Mouse (Mus musculus): ENCODE results near the gene Unc79. TPM values are rescaled to one million over a fixed set of nuclear protein-coding genes. Genes with fewer than 3 reads are reported as not detected.
A peak's percentile ranks its signal among the peaks of the same experiment; 100 is the strongest.

The Unc79 gene
- total RNA-seq, 1 experiment from 2014 or later: 0.35 TPM

DNA sequence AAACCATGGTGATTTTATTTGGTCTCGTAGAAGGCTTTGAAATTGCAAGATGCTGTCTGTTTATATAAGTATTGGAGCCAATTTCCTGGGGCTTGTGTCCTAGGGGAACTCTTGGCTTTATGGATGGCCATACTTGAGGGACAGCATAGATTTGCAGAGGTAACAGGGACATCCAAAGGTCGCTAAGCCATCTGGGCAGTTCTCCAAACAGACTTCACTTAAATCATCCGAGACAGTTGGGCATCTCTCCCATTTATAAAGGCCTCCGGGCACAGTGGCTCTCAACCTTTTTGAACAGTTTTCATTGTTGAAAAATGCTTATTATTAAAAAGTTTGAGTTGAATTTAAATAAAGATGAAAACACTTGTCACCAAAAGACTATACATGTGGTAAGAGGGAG lies 59.8 kb downstream of the Unc79 start:
- ATAC-seq (replicated peaks in 1 of 2; ENCODE audit: insufficient read depth in 1 of 2, low FRiP score in 2 of 2, low TSS enrichment in 1 of 2, low read depth in 1 of 2, poor library complexity in 2 of 2, severe bottlenecking in 2 of 2): no peak

- no peak for ATAC-seq (replicated peaks in 1 of 2; ENCODE audit: insufficient read depth in 1 of 2, low FRiP score in 2 of 2, low TSS enrichment in 1 of 2, low read depth in 1 of 2, poor library complexity in 2 of 2, severe bottlenecking in 2 of 2)
These were observed 69.5 kb downstream of the Unc79 start for GRCm38 (mm10) chr12:103018161-103018560.

DNA sequence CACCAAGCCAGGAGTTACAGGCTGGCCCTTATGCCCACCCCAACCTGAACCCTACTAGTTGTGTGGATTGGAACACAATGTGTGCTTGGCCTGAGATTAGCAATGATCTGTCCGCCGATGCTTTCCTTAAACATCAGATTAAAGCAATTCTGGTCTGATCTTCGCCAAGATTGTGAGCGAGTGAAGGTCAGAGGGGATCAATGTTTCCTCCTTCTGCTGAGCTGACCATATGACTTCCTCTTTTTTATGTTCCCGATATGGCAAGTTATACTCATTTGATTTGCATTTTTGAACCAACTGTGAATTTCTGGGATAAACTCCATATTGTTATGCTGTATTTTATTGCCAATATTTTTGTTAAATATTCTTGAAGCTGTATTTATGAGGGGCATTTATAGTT lies 88.0 kb downstream of the Unc79 start:
- ATAC-seq (replicated peaks in 1 of 2; ENCODE audit: insufficient read depth in 1 of 2, low FRiP score in 2 of 2, low TSS enrichment in 1 of 2, low read depth in 1 of 2, poor library complexity in 2 of 2, severe bottlenecking in 2 of 2): peak in 1 of 2 experiments; percentile 44; a peak in 1 of 4 replicates

DNA sequence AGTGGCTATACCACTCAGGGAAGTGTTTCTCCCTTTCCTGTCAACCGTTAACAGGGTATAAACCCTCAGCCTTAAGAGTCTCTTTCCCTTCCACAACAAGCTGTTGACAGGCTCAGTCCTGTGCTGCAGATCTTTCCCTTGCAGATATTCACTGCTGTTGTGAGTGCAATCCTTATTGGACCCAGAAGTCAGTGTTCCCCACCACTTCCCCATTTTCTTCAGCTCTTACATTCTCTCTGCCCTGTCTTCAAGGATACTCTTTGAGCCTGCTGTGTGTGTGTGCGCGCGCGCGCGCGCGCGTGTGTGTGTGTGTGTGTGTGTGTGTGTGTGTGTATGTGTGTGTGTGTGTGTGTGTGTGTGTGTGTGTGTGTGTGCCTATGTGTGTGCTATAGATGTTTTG lies 90.7 kb downstream of the Unc79 start:
- peak; percentile 91 to 93 for ATAC-seq (replicated peaks in 1 of 2; ENCODE audit: insufficient read depth in 1 of 2, low FRiP score in 2 of 2, low TSS enrichment in 1 of 2, low read depth in 1 of 2, poor library complexity in 2 of 2, severe bottlenecking in 2 of 2)

- ATAC-seq (replicated peaks in 1 of 2; ENCODE audit: insufficient read depth in 1 of 2, low FRiP score in 2 of 2, low TSS enrichment in 1 of 2, low read depth in 1 of 2, poor library complexity in 2 of 2, severe bottlenecking in 2 of 2): 0 out of 4 replicates have a peak, but pooled peaks of 1 of the 2 experiments have one; percentile 26
These were observed 91.5 kb downstream of the Unc79 start for GRCm38 (mm10) chr12:103040136-103040535.

DNA sequence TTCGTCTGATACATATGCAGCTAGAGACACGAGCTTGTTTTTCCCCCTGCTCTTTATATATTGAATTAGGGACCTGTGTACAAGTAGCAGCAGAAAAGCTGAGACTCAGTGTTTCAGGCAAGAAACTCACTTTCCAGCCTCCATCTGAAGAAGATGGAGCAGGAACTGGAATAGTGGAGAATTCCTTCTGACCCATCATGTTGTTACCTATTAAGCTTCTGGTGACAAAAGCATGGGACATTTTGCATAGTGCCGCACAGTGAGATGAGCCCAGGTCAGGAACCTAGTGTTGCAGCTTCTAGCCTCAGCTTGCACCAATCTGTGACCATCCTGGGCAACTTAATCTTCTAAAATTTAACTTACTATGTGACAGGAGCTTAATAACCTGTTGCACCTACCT lies 92.7 kb downstream of the Unc79 start:
- ATAC-seq (replicated peaks in 1 of 2; ENCODE audit: insufficient read depth in 1 of 2, low FRiP score in 2 of 2, low TSS enrichment in 1 of 2, low read depth in 1 of 2, poor library complexity in 2 of 2, severe bottlenecking in 2 of 2): no peak

DNA sequence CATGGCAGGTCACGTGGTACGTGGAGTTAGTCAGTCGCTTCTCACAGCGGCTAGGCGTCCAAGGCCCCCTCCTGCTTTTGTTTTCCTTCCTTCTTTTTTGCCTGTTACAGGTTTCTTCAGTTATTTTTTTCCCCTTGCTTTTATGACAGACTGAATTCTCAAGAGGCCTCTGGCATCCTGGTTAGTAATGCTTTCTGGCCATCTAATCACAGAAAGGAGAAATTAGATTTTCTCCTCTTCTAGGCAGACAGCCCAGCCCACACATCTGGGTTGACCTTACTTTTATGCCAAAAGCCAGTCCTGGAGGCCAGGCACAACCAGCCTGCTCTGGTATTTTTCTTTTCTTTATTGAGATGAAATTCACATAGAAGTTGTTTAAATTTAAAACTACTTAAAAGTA lies 94.1 kb downstream of the Unc79 start:
- no peak for ATAC-seq (replicated peaks in 1 of 2; ENCODE audit: insufficient read depth in 1 of 2, low FRiP score in 2 of 2, low TSS enrichment in 1 of 2, low read depth in 1 of 2, poor library complexity in 2 of 2, severe bottlenecking in 2 of 2)

GRCm38 (mm10) chr12:103044422-103044821 lies 95.8 kb downstream of the Unc79 start:
- ATAC-seq (replicated peaks in 1 of 2; ENCODE audit: insufficient read depth in 1 of 2, low FRiP score in 2 of 2, low TSS enrichment in 1 of 2, low read depth in 1 of 2, poor library complexity in 2 of 2, severe bottlenecking in 2 of 2): no peak

DNA sequence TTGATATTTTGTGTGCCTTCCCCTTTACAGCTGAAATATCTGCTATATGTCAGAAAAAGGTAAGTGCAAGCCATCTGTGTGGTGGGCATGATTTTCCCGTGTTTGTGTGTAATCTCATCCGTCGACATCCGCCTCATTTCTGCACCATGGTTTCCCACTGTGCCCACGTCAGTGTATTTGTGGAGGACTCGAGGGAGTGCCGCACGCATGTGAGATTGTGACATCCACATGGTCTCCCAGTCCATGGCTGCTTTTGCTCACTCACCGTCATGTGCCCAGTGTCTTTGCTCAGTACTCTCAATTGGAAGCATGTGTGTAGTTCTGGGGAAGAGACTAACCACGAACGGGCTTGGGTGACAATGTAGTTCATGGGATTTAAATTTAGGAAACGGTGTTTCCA lies 101.2 kb downstream of the Unc79 start:
- ATAC-seq (replicated peaks in 1 of 2; ENCODE audit: insufficient read depth in 1 of 2, low FRiP score in 2 of 2, low TSS enrichment in 1 of 2, low read depth in 1 of 2, poor library complexity in 2 of 2, severe bottlenecking in 2 of 2): no peak

DNA sequence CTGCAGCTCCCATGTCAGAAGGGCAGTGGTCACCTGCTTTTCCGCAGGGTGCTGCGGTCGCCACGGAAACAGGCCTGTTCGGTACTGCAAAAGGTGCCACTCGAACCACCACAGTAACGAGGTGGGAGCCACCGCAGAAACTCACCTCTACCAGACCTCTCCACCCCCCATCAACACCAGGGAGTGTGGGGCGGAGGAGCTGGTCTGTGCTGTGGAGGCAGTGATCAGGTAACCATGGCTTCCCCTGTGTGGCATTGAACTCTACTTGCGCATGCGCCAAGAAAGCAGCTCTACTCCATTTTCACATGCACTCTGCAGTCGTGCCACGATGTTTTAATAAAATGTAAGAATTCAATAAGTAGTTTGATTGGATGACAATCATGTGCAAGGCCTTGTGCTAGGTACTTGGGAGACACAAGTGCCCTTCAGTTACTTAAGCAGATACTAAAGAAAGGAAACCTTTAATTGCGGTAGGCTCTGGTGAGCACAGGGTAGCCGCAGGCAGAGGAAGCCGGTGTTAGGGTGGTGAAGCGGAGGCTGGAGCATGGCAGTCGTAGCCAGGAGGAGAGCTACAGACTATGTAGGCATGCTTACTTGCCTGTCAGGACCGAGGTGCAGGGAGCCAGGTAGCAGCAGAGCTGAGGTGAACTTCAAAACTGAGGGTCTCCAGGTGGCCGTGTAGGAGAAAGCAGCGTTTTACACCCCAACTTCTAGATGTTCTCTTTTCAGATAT lies 110.8 kb downstream of the Unc79 start:
- ATAC-seq (replicated peaks in 1 of 2; ENCODE audit: insufficient read depth in 1 of 2, low FRiP score in 2 of 2, low TSS enrichment in 1 of 2, low read depth in 1 of 2, poor library complexity in 2 of 2, severe bottlenecking in 2 of 2): no peak

DNA sequence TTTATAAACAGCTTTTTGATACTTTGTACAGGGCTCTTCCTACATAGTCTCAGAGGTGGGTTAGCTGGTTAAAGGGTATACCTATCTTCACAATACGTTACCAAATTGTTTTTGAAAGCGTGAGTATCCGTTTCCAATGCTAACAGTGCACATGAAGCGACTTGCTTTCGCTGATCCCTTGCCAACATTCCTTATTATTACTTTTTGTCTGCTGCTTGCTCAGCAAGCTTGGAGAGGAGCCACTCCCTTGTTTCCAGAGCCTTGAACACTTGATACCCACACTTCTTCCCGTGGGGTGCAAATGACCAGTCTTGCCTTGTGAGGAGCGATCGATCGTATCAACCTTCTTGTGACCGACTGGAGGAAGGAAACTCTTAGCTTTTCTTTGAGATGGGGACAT lies 112.1 kb downstream of the Unc79 start:
- no peak for ATAC-seq (replicated peaks in 1 of 2; ENCODE audit: insufficient read depth in 1 of 2, low FRiP score in 2 of 2, low TSS enrichment in 1 of 2, low read depth in 1 of 2, poor library complexity in 2 of 2, severe bottlenecking in 2 of 2)

DNA sequence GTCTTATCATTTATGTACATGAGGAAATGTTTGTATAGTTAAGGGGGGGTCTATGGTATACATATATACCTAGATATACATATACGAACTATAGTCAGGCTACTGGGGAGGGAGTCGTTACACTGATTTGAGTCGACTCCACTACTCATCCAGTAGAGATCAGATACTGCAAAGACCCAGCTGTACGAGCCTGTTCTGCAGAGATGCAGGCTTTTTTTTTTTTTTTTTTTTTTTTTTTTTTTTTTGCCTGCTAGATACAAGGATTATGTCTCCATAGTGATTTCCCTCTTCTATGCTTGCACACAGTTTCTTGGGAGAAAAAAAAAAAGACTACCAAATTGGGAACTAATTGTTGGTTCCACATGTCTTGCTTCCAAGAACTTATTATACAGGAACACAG lies 113.5 kb downstream of the Unc79 start:
- ATAC-seq (replicated peaks in 1 of 2; ENCODE audit: insufficient read depth in 1 of 2, low FRiP score in 2 of 2, low TSS enrichment in 1 of 2, low read depth in 1 of 2, poor library complexity in 2 of 2, severe bottlenecking in 2 of 2): no peak

DNA sequence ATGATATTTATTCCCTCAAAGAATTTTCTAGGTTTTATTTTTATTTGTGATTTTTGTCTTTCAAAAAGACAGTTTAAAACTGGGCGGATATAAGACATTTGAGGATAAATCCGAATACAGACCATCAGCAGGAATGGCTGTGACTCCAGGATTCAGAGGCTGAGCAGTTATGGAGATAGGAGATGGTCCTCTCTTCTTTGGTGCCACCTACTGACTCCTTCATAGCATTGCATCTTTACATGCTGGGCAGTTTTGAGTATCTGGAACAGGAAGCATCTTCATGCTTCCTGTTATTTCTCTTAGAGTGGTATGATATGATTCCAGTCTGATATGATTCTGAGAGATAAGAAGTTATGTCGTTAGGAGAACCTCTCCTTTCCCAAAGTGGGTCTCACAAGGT lies 116.3 kb downstream of the Unc79 start:
- ATAC-seq (replicated peaks in 1 of 2; ENCODE audit: insufficient read depth in 1 of 2, low FRiP score in 2 of 2, low TSS enrichment in 1 of 2, low read depth in 1 of 2, poor library complexity in 2 of 2, severe bottlenecking in 2 of 2): peak; percentile 84 to 89

DNA sequence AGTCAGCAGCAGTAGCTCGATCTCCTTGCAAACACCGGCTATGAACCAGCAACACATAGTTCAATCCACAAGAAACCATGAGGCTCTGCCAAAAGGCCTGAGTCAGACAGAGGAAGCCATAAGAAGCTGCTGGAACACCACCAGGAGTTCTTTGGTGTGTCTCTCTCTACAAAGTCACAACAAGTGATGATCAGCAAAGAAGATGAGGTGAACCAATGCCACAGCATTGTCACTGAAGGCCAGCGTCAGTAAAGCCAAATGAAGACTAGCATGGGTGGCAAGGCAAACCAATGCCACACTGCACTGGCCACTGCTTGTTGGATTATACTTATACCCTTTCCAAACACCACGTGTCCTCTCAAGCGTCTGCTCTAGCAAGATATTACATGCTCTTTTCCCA lies 119.5 kb downstream of the Unc79 start:
- ATAC-seq (replicated peaks in 1 of 2; ENCODE audit: insufficient read depth in 1 of 2, low FRiP score in 2 of 2, low TSS enrichment in 1 of 2, low read depth in 1 of 2, poor library complexity in 2 of 2, severe bottlenecking in 2 of 2): no peak

GRCm38 (mm10) chr12:103069565-103069964 lies 120.9 kb downstream of the Unc79 start:
- no peak for ATAC-seq (replicated peaks in 1 of 2; ENCODE audit: insufficient read depth in 1 of 2, low FRiP score in 2 of 2, low TSS enrichment in 1 of 2, low read depth in 1 of 2, poor library complexity in 2 of 2, severe bottlenecking in 2 of 2)

DNA sequence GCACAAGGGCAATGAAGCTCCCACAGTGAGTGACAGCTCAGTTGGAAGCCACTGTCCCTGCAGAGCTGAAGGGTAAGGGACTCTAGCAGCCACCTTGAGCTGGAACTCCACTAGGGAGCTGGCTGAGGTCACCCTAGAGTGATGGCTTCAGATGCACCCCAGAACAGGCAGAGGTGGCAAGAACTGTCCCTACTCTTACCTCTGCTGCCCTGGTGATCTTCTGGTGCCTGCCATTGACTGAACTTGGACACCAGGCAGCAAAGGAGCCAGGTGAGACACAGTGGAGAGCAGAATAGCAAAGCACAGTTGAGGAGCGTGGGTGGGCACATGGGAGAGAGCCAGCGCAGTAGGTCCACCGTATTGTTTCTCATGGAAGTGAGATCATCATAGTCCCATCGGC lies 125.3 kb downstream of the Unc79 start:
- no peak for ATAC-seq (replicated peaks in 1 of 2; ENCODE audit: insufficient read depth in 1 of 2, low FRiP score in 2 of 2, low TSS enrichment in 1 of 2, low read depth in 1 of 2, poor library complexity in 2 of 2, severe bottlenecking in 2 of 2)

DNA sequence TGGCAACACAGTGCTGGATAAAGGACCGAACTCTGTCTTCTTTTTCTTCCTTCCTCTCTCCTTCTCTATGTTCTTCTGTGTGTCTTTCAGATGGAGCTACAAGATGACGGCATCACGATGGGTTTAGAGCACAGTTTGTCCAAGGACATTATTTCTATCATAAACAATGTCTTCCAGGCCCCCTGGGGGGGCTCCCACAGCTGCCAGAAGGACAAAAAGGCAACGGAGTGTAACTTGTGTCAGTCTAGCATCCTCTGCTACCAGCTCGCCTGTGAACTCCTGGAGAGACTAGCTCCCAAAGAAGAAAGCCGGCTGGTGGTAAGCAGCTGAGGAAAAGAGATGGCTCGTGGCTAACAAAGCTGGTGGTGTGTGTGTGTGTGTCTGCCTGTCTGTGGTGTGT lies 130.1 kb downstream of the Unc79 start:
- ATAC-seq (replicated peaks in 1 of 2; ENCODE audit: insufficient read depth in 1 of 2, low FRiP score in 2 of 2, low TSS enrichment in 1 of 2, low read depth in 1 of 2, poor library complexity in 2 of 2, severe bottlenecking in 2 of 2): no peak

GRCm38 (mm10) chr12:103080055-103080454 lies 131.4 kb downstream of the Unc79 start:
- no peak for ATAC-seq (replicated peaks in 1 of 2; ENCODE audit: insufficient read depth in 1 of 2, low FRiP score in 2 of 2, low TSS enrichment in 1 of 2, low read depth in 1 of 2, poor library complexity in 2 of 2, severe bottlenecking in 2 of 2)

- ATAC-seq (replicated peaks in 1 of 2; ENCODE audit: insufficient read depth in 1 of 2, low FRiP score in 2 of 2, low TSS enrichment in 1 of 2, low read depth in 1 of 2, poor library complexity in 2 of 2, severe bottlenecking in 2 of 2): no peak
These were observed 143.2 kb downstream of the Unc79 start for GRCm38 (mm10) chr12:103091831-103092230.
